Mouse (Mus musculus) heart, adult 9 months (tissue): Measurements from ENCODE around the gene Disp1.
A peak's percentile ranks its signal among the peaks of the same experiment; 100 is the strongest.

Experiments used
- DNase-seq, 2 experiments: peaks; one replicate each; pipeline ENCODE4 v3.0.0; 2022; ENCODE audit warnings: low spot score in 2 of 2

Disp1 gene

DNA sequence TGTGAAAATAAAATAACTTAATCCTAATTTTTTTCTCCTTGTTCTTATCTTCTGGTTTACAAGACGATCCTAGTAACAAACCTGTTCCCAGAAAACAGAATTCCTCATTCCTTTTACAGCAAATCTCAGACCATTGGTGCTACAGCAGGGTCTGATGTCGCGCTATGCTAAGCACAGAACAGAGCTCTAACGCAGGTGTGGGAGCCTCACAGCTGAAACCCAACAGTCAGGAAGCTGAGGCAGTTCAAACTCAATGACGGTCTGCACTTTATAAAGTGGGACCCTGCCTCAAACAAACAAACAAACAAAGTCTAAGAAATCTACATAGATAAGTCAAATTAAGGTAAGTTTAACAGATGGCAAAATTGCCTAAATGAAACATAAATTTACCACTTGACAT, 20.4 kb downstream of the Disp1 start:
- DNase-seq, result no peak

DNA sequence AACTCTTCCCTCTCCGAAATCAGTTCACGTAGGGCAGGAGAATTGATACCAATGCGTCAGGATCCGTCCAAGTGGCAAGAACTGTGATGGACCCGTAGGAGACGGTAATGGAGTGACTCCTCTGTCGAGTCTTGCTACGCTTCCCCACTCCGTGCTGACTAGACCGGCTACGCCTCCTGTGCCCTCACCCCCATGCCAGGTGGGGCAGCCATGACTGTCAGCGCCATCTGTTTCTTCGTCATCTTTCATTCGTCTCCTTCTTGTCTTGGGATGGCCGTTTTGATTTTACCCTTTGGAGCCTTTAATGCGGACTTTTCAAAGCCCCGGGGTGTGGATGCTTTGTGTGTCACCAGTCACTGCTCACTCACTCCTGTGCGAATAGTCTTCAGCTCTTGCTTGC, 26.6 kb downstream of the Disp1 start:
- no peak for DNase-seq

- peak; percentile 23 to 43 for DNase-seq
Observed at GRCm38 (mm10) chr1:183194151-183194550, 27.2 kb downstream of the Disp1 start.

- no peak for DNase-seq
Observed at GRCm38 (mm10) chr1:183191398-183191797, 29.9 kb downstream of the Disp1 start.

GRCm38 (mm10) chr1:183190456-183190855, 30.9 kb downstream of the Disp1 start:
- DNase-seq, result no peak

DNA sequence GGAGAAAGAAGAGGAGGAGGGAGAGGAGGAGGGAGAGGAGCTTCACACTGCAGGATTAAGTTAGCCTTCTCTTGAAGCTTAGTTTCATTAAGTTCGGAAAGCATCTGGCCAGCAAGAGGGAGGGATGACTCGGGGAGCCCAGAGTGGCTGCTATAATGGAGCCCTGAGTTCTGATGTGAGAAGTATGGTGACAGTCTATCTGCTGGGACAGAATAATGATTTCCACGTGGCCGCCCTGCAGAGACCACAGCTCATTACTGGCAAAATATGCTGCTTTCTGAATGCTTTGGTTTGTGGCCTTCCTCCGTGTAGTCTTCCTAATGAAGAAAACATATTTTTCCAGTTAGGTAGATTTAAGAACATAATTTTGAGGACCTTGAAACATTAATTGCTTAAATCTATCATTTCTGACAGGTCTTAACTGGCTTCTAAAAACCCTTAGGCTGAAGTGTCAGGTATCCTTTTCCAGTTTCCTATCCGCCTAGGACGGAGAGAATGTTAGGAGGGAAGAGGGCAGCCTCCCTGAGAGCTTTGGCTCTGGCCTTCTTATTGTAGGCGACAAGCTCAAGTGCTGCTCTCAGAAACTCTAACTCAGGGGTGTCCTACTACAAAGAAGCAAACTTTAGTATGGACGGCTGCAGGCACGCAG, 32.2 kb downstream of the Disp1 start:
- DNase-seq, result no peak

DNA sequence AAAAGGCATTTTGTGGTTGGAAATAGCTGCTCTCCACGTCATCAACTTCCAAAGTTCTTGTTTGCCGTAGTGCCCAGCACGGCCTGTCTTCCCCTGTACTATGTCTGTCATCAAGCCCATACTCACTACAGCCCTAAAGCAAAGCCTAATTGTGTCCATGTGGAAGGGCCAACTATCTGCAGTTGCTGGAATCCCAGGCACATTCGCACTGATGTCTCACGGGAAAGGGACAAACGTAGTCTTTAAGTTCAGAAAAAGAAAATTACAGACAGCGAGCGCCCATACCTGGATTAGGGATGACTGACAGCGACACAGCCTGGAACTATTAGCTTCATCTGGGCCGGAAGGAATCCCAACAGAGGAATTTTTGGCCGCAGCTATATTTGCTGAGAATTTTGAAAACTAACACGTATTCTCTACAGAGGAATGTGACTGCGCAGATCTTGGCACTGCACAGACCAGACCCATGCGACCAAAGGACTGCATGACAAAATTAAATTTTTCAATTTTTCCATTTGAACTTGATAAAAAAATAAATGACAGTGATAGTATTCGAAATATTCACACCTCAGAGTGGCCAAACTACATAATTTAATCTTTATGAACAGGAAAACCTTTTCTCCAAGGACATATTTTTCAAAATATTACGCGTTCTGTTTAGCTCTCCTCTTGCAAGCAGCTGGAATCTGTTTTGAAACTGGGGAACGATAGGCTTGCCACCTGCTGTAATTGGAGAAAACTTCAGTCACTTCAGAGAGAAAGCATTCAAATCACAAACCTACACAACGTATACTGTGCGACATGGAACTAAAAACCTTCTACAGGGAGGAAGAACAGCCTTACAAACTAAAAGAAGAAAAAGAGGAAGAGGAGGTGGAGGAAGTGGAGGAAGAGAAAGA, 33.0 kb downstream of the Disp1 start:
- peak; percentile 18 to 35 for DNase-seq

GRCm38 (mm10) chr1:183185560-183185959, 35.8 kb downstream of the Disp1 start:
- DNase-seq, result no peak

- no peak for DNase-seq
Observed at GRCm38 (mm10) chr1:183184681-183185080, 36.6 kb downstream of the Disp1 start.

GRCm38 (mm10) chr1:183183565-183183964, 37.8 kb downstream of the Disp1 start:
- DNase-seq, result no peak

DNA sequence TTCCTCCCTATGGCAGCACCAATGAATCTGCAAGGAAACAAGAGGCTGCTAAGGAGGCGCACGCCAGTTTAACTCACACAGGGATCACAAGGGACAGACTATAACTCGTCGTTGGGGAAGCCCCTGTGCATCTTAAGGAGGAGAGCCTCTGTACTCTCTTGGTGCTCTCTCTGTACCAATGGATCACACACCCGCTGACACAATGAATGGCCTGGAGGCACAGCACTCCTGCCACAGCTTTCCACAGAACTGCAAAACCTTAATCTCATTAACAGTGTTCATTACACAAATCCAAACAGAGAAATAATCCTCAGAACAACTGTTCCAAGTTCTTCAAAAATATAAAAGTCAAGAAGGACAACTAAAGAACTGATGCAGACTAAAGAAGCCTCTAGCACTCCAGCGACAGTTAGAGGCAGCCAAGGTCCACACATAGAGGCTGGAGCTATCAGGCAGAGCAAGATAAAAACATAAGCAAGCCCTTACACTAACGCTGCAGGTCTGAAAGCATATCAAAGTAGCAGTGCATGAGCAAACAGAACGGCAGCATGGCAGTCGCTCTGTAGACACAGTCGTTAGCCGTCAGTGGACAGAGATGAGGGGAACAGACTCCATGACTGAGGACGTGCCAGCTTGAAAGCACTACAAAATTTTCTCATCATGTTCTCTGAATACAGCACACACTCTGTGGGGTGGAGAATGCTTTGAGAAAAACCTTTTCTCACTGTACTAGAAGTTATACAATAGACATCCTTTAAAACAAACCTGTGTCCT, 38.5 kb downstream of the Disp1 start:
- no peak for DNase-seq

DNA sequence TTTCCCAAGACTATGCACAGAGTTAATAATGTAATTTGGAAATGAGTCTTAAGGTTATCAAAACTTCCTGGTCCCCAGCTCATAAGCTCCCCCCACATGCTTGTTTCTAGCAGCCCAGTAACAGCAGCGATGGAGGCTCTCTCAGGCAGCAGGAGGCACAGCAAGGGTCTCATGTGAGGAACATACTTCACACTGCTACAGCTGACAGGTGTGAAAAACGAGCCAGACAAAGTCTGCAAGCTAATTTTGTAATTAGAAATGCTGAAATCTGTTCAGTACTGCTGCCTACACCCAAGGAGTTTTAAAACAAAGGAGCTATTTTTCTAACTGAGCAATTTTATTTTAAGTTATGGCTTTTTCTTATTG, 40.3 kb downstream of the Disp1 start:
- DNase-seq, result no peak

GRCm38 (mm10) chr1:183180301-183181029, 40.9 kb downstream of the Disp1 start:
- DNase-seq, result no peak

DNA sequence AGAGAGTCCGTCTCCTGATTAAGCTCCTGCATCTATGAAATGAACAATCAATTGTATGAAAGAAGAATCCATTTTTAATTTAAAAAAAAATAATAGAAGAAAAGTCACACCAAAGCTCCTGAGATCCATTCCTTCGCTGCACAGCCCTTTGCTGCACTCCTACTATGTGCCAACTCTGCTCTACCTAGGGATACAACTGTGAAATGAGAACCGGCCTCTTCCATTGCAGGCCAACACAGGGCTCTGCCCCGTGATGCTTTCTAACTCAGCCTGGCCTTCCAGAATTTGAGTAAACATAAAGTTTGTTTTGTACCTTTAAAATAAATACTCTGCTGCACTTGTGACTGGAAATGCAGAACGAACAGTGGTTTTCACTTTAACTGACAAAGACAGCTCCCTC, 42.0 kb downstream of the Disp1 start:
- no peak for DNase-seq

GRCm38 (mm10) chr1:183175236-183175635, 46.1 kb downstream of the Disp1 start:
- no peak for DNase-seq

DNA sequence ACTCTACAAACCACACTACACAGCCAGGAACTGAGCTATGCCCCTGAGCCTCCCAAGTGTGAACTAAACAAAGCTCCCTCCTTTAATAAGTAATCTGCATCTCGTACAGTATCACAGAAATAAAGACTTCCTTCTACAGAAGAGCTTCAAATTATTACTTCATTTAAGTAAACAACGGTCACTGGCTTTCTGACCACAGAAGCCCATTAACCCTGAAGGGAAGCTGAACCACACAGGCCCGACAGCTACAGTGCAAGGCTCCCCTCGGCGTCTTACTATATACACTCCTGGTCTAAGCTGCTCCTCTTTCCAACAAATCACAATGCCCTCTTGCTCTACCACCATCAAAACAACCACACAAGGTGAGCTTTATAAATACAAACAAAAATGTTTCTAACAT, 50.2 kb downstream of the Disp1 start:
- DNase-seq, result no peak

GRCm38 (mm10) chr1:183168465-183168864, 52.9 kb downstream of the Disp1 start:
- no peak for DNase-seq

DNA sequence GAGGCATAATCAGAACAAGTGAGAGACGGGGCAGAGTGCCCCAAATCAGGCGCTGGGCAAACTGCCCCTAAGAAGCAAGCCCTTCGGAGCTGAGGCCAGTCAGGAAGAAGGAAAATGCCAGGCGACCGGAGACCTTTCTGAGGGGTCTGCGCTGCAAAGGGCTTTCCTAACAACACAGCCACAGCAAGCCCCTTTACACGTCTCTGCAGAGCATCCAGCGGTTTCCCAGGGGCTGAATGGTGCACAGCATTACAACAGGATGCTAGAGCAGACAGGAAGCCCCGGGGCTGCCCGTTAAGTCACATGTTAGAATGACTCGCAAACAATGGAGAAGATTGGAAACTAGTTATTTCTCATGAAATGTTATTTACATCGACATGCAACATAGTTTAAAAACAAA, 53.5 kb downstream of the Disp1 start:
- no peak for DNase-seq

- no peak for DNase-seq
Observed at GRCm38 (mm10) chr1:183166700-183167099, 54.6 kb downstream of the Disp1 start.

DNA sequence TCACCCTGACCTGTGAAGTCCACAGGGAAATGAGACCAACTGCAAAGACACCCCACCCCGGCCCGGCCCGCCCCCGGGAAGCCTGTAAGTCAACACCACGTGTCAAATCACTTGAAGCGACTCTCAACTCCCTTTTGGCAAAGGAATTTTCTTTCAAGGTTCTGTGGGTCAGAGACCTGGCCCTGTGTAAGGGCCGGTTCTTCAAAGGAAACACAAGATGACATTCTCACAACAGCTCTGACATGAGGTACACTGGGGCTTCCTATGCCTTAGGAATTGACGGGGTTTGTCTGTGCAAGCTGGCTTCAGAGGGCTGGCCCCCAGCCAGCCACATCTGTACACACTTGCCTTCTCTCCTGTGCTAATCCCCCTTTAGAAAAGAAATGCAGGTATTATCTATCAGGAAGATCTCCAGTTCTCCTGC, 56.7 kb downstream of the Disp1 start:
- DNase-seq, result no peak

- DNase-seq, result no peak
Observed at GRCm38 (mm10) chr1:183164190-183164580, 57.1 kb downstream of the Disp1 start.
